Mouse (Mus musculus): ENCODE measurements at regions not wholly inside any gene's neighbourhood (a gene's known extent, or its start where the extent isn't known, plus 50 kb on each side); places are given as distances from the start of the nearest gene placed in this dataset.

DNA sequence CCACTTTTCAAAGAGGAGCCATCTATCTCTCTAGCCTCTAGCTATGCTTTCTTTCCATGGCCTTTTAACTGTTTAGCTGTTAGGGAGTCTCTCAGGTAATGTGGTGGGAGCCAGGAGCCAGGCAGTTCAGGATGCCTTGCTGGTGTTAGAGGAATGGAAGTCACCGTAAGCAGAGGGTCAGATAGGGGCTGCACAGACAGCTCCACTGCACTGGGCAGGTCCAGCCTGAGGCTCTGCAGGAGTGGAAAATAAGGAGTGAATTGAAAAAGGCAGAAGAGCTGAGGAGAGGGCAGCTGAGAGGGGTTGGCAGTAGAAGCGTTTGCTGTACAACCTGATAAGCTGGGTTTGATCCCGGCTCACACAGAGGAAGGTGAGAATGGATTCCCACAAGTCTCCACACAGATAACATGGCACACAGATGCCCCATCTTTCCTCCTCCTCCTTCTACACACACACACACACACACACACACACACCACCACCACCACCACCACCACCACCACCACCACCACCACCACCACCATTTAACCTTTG, 51.3 kb upstream of the Cpsf6 start:
- no peak for TF ChIP-seq CTCF (IDR thresholded peaks at IDR 0.05; ENCODE audit: control insufficient read depth, insufficient read depth, insufficient replicate concordance, low read depth, low read length)
- TF ChIP-seq POLR2A (IDR thresholded peaks at IDR 0.05; ENCODE audit: control insufficient read depth, low read depth, low read length) = no peak

Measured in testis, adult 2 months (tissue).